Mouse (Mus musculus): ENCODE data around the gene Tedc1. TPM values are rescaled to one million over a fixed set of nuclear protein-coding genes. Genes with fewer than 3 reads are reported as not detected.

Gene Tedc1
- 33.0 and 37.4 TPM in 2 replicates for polyA plus RNA-seq (2014; fragmentation: Nextera tagmentation; extraction: Ambion mirVana)

DNA sequence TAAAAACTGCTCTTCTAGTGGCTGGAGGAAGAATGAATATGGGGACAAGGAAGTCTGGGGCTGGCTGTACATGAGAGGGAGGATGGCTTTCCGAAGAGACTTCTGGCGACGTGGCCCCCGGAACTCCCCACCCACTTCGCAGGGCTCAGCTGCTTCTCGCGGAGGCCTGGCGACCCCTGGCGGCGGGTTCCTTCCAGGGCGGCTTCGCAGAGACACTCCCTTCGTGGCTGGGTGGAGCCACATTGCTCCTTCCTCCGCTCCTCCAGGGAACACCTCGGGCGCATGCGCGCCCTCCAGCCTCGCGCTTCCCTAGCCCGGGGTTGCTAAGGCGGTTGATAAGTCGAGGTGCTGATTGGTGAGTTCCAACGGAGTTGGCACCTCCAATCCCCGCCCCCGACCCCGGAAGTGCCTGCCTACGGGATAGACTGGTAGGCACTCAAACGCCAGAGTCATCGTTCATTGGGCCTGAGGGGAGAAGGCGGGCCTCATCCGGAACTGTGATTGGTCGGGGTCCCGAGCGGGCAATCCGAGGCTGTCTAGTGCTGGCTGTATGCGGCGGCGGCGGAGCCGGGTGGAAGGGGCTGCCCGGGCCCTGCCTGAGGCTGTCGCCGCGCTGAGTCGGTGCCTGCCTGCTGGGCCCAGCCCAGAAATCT is at the start of gene Tedc1:
Gene Tedc1 (plus strand): TSS at position 535 of the 653 bp plus-strand sequence.
- Histone ChIP-seq H3K27ac (ENCODE audit: low read depth, low read length) (peak within 1 kb of the TSS; percentile 91), H3K4me1 (ENCODE audit: control insufficient read depth, insufficient read depth, low read length) (peaks cover 25% of the 10 kb centered on the region; the same call in 1 of the 2 replicates), H3K4me3 (ENCODE audit: low read length) (peak within 1 kb of the TSS; percentile 71), H3K27me3 (ENCODE audit: control insufficient read depth, insufficient read depth, low read length) (no peaks in the 10 kb centered on the region), H3K9ac (ENCODE audit: low read depth, low read length) (peak within 1 kb of the TSS; percentile 68), H3K4me2 (replicated peaks; ENCODE audit: low read depth, low read length) (peak within 1 kb of the TSS; percentile 88), H3K36me3 (ENCODE audit: control insufficient read depth, insufficient read depth, low read length) (peaks cover 2% of the 10 kb centered on the region; the same call in 1 of the 2 replicates), H3K9me3 (ENCODE audit: control insufficient read depth, low read length) (no peaks in the 10 kb centered on the region)
- ATAC-seq (ENCODE audit: low FRiP score, low TSS enrichment) = peak; percentile 95
- 0% methylated on average over 46 of the region's 46 CpGs for WGBS

DNA sequence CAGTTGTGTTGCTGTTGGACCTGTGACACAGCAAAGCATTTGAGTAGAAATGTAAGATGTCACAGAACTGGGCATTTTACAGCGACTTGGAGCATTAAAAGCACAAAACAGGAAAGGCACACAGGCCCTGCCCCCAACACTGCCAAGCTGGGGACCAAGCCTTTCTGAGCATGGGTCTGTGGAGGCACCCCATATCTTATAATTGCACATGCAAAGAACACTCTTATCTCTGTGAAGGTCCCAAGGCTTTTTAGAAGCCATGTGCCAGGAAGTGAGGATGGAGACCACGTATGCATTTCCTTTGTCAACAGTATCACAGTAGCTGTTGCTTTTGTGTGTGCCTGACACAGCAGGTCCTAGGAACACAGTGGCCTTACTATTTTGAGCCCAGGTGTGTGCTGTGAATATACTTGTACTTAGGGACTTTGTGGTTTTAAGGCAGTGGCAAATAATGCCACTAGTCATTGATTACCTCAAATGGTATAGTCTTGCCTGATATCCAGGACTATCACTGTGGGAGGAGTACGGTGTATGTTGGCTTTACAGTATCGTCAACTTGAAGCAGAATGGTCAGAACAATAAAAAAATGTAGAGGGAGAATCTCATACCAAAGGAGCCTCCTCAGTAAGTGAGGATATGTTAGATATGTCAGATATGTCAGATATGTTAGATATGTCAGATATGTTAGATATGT is 48.6 kb upstream of the Tedc1 start:
- WGBS = 82% methylated on average over 4 of the region's 4 CpGs
- no peaks in the 10 kb centered on the region for H3K27me3 ChIP-seq (ENCODE audit: control insufficient read depth, insufficient read depth, low read length)
- no peak for ATAC-seq (ENCODE audit: low FRiP score, low TSS enrichment)
- H3K4me1 ChIP-seq (ENCODE audit: control insufficient read depth, insufficient read depth, low read length) = 0 out of 2 replicates have a peak, but pooled peaks cover 7% of the 10 kb centered on the region
- no peak overlapping the region for H3K27ac ChIP-seq (ENCODE audit: low read depth, low read length)
- H3K9me3 ChIP-seq (ENCODE audit: control insufficient read depth, low read length) = peaks cover 5% of the 10 kb centered on the region; the same call in 1 of the 2 replicates
- H3K4me3 ChIP-seq (ENCODE audit: low read length) = no peak overlapping the region
- H3K4me2 ChIP-seq (replicated peaks; ENCODE audit: low read depth, low read length) = no peak overlapping the region
- H3K36me3 ChIP-seq (ENCODE audit: control insufficient read depth, insufficient read depth, low read length) = peaks cover 13% of the 10 kb centered on the region; the same call in 1 of the 2 replicates
- no peak overlapping the region for H3K9ac ChIP-seq (ENCODE audit: low read depth, low read length)

DNA sequence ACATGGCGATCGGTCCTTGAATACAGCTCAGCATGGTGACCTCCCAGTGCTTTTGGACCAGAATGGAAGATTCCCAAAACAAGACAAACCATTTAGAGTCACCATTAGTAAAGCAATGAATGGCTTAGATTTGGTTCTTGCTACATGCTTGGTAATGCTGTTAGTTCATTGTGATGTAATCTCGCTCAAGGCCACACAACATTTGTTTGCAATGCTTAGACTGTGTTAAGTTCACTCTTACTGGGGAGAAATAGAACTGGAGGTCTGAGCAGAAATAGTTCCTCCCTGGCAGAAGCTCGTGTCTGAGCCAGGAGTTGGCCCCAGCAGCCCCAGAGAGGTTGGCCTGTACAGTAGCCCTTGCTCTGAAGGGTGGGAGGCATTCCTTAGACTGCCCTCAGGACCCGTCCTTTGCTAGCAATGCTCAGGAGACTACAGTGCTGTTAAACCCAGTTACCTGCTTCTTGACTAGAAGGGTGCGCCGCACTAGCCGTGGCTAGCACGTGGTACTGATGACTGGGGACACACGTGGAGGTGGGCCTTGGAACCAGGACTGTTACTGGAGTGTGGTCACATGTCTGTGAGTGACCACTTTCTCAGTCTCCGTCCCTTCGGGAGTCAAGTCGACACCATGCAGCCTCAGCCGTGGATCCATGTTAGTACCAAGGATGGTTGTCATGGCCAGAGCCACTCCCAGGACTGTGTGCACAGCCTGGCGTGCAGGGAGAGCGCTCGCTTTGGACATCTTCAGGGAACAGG is 47.5 kb upstream of the Tedc1 start:
- H3K27ac ChIP-seq (ENCODE audit: low read depth, low read length) = no peak overlapping the region
- peaks cover 23% of the 10 kb centered on the region for H3K36me3 ChIP-seq (ENCODE audit: control insufficient read depth, insufficient read depth, low read length)
- WGBS = 85% methylated on average over 17 of the region's 17 CpGs
- H3K4me1 ChIP-seq (ENCODE audit: control insufficient read depth, insufficient read depth, low read length) = 0 out of 2 replicates have a peak, but pooled peaks cover 7% of the 10 kb centered on the region
- no peak overlapping the region for H3K4me3 ChIP-seq (ENCODE audit: low read length)
- H3K9me3 ChIP-seq (ENCODE audit: control insufficient read depth, low read length) = peaks cover 5% of the 10 kb centered on the region; the same call in 1 of the 2 replicates
- no peak overlapping the region for H3K4me2 ChIP-seq (replicated peaks; ENCODE audit: low read depth, low read length)
- H3K27me3 ChIP-seq (ENCODE audit: control insufficient read depth, insufficient read depth, low read length) = no peaks in the 10 kb centered on the region
- H3K9ac ChIP-seq (ENCODE audit: low read depth, low read length) = no peak overlapping the region
- no peak for ATAC-seq (ENCODE audit: low FRiP score, low TSS enrichment)

DNA sequence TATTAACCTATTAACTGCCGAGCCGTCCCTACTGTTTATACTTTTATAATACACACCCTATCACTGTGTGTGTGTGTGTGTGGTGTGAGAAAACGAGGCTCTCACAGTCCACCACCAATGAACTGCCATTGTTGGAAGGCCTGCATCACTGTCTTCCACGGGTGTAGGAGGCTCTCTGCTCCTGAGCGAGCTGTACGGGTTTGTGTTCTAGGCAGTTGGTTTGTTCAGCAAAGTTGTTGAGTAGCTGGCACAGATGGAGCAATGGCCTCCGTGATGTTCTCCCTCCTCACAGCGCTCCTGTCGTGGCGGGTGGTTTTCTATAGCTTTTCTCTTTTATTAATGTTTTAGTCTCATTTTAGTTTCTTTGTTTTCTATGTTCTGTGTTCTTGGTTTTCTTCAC is 46.4 kb upstream of the Tedc1 start:
- H3K27me3 ChIP-seq (ENCODE audit: control insufficient read depth, insufficient read depth, low read length) = no peaks in the 10 kb centered on the region
- H3K4me1 ChIP-seq (ENCODE audit: control insufficient read depth, insufficient read depth, low read length) = 0 out of 2 replicates have a peak, but pooled peaks cover 3% of the 10 kb centered on the region
- H3K4me2 ChIP-seq (replicated peaks; ENCODE audit: low read depth, low read length) = no peak overlapping the region
- H3K36me3 ChIP-seq (ENCODE audit: control insufficient read depth, insufficient read depth, low read length) = peaks cover 33% of the 10 kb centered on the region
- ATAC-seq (ENCODE audit: low FRiP score, low TSS enrichment) = no peak
- H3K4me3 ChIP-seq (ENCODE audit: low read length) = no peak overlapping the region
- no peak overlapping the region for H3K27ac ChIP-seq (ENCODE audit: low read depth, low read length)
- 85% methylated on average over 10 of the region's 10 CpGs for WGBS
- no peak overlapping the region for H3K9ac ChIP-seq (ENCODE audit: low read depth, low read length)
- peaks cover 5% of the 10 kb centered on the region; the same call in 1 of the 2 replicates for H3K9me3 ChIP-seq (ENCODE audit: control insufficient read depth, low read length)

DNA sequence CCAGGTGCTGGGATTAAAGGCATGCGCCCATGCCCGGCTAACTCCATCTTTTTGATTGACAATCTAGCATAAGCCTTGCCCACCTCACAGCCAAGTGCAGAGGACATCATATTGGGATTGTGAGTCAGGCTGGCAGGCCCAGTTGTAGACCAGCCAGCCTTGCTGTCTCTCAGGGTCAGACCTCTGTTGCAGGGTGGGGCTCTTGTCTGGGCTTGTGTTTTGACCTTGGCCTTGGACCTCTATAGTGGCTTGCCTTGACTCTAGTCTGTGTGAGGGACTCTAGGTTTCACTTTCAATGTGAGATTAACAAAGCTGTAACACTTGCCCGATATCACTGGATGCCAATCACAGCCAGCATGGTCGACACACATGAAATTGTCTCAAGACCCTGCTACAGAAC is 42.1 kb upstream of the Tedc1 start:
- H3K9ac ChIP-seq (ENCODE audit: low read depth, low read length) = no peak overlapping the region
- no peak overlapping the region for H3K27ac ChIP-seq (ENCODE audit: low read depth, low read length)
- H3K36me3 ChIP-seq (ENCODE audit: control insufficient read depth, insufficient read depth, low read length) = peaks cover 68% of the 10 kb centered on the region
- H3K27me3 ChIP-seq (ENCODE audit: control insufficient read depth, insufficient read depth, low read length) = no peaks in the 10 kb centered on the region
- no peak for ATAC-seq (ENCODE audit: low FRiP score, low TSS enrichment)
- no peak overlapping the region for H3K4me2 ChIP-seq (replicated peaks; ENCODE audit: low read depth, low read length)
- WGBS = 93% methylated on average over 4 of the region's 4 CpGs
- no peaks in the 10 kb centered on the region for H3K4me1 ChIP-seq (ENCODE audit: control insufficient read depth, insufficient read depth, low read length)
- no peaks in the 10 kb centered on the region for H3K9me3 ChIP-seq (ENCODE audit: control insufficient read depth, low read length)
- no peak overlapping the region for H3K4me3 ChIP-seq (ENCODE audit: low read length)

DNA sequence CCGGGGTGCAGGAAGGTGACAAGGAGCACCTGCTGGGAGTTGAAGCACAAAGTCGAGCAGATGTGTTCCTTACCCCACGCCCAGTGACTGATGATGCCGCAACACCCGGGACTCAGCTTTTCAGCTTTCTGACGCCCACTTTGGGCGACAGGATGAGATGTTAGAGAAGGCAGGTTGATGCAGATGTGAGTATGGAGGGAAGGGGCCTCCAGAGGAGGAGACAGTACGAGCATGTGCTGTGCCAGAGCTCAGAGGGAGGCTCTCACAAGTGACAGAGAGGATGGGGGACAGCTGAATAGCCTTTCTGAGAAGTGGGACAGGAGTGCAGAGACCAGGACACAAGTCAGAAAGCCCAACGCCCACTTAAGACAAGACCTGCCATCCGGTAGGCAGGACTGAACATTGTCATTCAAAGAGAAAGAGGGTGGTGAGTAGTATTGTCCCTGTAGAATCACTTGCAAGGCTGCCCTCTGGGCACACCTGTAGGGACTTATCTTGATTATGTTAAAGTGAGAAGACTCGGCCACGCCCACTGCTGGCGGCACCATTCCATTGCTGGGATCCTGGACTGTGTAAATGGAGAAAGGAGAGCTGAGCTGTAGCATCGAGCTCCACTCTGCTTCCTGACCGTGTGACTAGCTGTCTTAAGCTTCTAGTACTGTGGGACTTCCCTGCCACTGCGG is 41.2 kb upstream of the Tedc1 start:
- ATAC-seq (ENCODE audit: low FRiP score, low TSS enrichment) = no peak
- H3K36me3 ChIP-seq (ENCODE audit: control insufficient read depth, insufficient read depth, low read length) = peaks cover 70% of the 10 kb centered on the region
- H3K27ac ChIP-seq (ENCODE audit: low read depth, low read length) = no peak overlapping the region
- no peak overlapping the region for H3K9ac ChIP-seq (ENCODE audit: low read depth, low read length)
- no peaks in the 10 kb centered on the region for H3K27me3 ChIP-seq (ENCODE audit: control insufficient read depth, insufficient read depth, low read length)
- H3K4me2 ChIP-seq (replicated peaks; ENCODE audit: low read depth, low read length) = no peak overlapping the region
- whole genome bisulfite sequencing = 86% methylated on average over 16 of the region's 16 CpGs
- H3K4me1 ChIP-seq (ENCODE audit: control insufficient read depth, insufficient read depth, low read length) = no peaks in the 10 kb centered on the region
- H3K9me3 ChIP-seq (ENCODE audit: control insufficient read depth, low read length) = no peaks in the 10 kb centered on the region
- no peak overlapping the region for H3K4me3 ChIP-seq (ENCODE audit: low read length)

DNA sequence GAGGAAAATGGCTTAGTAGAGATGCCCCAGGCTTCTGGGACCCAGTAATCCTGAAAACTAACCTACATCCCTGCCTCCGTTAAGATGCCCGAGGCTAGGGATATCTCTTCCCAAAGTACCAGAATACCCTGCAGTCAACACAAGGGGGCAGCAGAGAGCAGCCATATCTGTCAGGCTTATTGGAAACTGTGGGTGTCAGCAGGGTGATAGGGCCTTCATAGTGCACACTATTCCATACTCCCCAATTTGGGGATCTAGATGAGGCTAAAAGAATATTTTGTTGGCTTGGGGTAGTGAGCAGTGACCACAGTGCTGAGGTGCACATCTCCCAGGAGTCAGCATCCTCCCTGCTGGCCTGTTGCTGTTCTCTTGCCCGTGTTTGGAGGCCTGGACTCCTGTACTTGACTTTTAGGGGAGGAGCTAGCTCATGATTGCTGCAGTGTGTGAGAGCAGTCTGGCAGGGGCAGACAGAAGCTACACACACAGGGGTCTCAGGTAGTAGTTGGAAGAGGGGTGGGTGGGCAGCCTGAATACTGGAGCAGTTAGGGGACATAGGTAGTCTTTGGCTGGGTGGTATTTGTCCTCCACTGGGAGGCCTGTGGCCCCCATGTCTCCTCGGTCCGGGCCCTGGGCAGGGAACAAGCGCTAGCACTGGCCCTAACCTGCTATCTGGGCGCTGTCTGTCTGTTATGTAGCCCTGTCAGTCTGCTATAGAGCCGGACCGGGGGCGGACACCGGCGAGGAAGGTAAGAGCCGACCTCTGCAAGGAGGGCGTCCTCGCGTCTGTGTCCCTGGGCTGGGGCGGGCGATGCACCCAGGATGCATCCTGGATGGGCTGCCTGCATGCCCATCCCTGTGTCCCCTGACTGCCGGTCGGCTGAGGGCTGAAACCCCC is 36.5 kb upstream of the Tedc1 start:
- peak; percentile 29; the same call in 1 of the 2 replicates for ATAC-seq (ENCODE audit: low FRiP score, low TSS enrichment)
- no peak overlapping the region for H3K27ac ChIP-seq (ENCODE audit: low read depth, low read length)
- no peaks in the 10 kb centered on the region for H3K4me1 ChIP-seq (ENCODE audit: control insufficient read depth, insufficient read depth, low read length)
- H3K36me3 ChIP-seq (ENCODE audit: control insufficient read depth, insufficient read depth, low read length) = peaks cover 89% of the 10 kb centered on the region
- no peak overlapping the region for H3K4me2 ChIP-seq (replicated peaks; ENCODE audit: low read depth, low read length)
- H3K27me3 ChIP-seq (ENCODE audit: control insufficient read depth, insufficient read depth, low read length) = no peaks in the 10 kb centered on the region
- H3K9ac ChIP-seq (ENCODE audit: low read depth, low read length) = no peak overlapping the region
- H3K9me3 ChIP-seq (ENCODE audit: control insufficient read depth, low read length) = no peaks in the 10 kb centered on the region
- H3K4me3 ChIP-seq (ENCODE audit: low read length) = no peak overlapping the region
- 85% methylated on average over 20 of the region's 20 CpGs for WGBS

DNA sequence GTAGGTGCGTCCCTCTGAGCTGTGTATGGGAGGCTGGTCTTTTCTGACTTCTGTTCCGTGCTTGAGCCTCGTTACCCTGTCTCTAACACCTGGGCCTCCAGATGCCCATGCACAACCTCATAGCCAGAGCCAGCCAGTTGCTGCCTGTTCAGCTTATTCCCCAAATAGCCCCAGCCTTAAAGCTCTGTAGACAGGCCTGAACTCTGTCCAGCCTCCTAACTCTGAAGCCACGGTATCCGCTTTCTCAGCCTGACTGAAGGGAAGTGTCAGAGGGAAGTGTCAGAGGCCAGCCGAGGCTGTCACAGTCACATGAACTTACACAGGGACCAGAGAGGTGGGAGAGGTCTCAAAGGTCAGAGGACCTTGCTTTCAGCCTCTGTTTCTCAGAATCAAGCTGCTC is 31.5 kb upstream of the Tedc1 start:
- no peak for ATAC-seq (ENCODE audit: low FRiP score, low TSS enrichment)
- no peak overlapping the region for H3K9ac ChIP-seq (ENCODE audit: low read depth, low read length)
- peaks cover 97% of the 10 kb centered on the region for H3K36me3 ChIP-seq (ENCODE audit: control insufficient read depth, insufficient read depth, low read length)
- no peak overlapping the region for H3K4me2 ChIP-seq (replicated peaks; ENCODE audit: low read depth, low read length)
- no peaks in the 10 kb centered on the region for H3K9me3 ChIP-seq (ENCODE audit: control insufficient read depth, low read length)
- H3K27ac ChIP-seq (ENCODE audit: low read depth, low read length) = no peak overlapping the region
- WGBS = 83% methylated on average over 6 of the region's 6 CpGs
- no peaks in the 10 kb centered on the region for H3K27me3 ChIP-seq (ENCODE audit: control insufficient read depth, insufficient read depth, low read length)
- H3K4me1 ChIP-seq (ENCODE audit: control insufficient read depth, insufficient read depth, low read length) = no peaks in the 10 kb centered on the region
- H3K4me3 ChIP-seq (ENCODE audit: low read length) = no peak overlapping the region
